Mouse (Mus musculus) forebrain, postnatal 0 days (tissue): Measurements from ENCODE around the gene Fxyd3. TPM values are rescaled to one million over a fixed set of nuclear protein-coding genes. Genes with fewer than 3 reads are reported as not detected.

Experiments
- ATAC-seq: fragments of 200-750 bp; cut with Nextera tagmentation; 2 replicates; pipeline ENCODE4 v1.8.0; 2017; ENCODE audit warnings: mild to moderate bottlenecking, moderate library complexity
- DNase-seq: peaks from one replicate; pipeline ENCODE4 v3.0.0-alpha.2; 2015
- H3K27ac ChIP-seq: fragments of 300-500 bp; sonication (generic); 2 replicates; pipeline ENCODE4 v1.5.1; 2014; ENCODE audit warnings: low read depth, mild to moderate bottlenecking, antibody characterized with exemption, low read length, moderate library complexity, mixed read lengths
- H3K27me3 ChIP-seq: fragments of 300-500 bp; sonication (generic); 2 replicates; pipeline ENCODE4 v1.6.1; 2014; ENCODE audit warnings: mild to moderate bottlenecking, low read length, mixed read lengths; ENCODE audit not compliant: insufficient read depth
- H3K36me3 ChIP-seq: fragments of 300-500 bp; sonication (generic); 2 replicates; pipeline ENCODE4 v1.6.1; 2014; ENCODE audit warnings: mild to moderate bottlenecking, moderate library complexity; ENCODE audit not compliant: insufficient read depth
- H3K4me1 ChIP-seq: fragments of 300-500 bp; sonication (generic); 2 replicates; pipeline ENCODE4 v1.6.1; 2014; ENCODE audit warnings: antibody characterized with exemption; ENCODE audit not compliant: insufficient read depth
- H3K4me2 ChIP-seq: fragments of 300-500 bp; sonication (generic); 2 replicates; pipeline ENCODE4 v1.6.1; 2014; ENCODE audit warnings: low read depth, mild to moderate bottlenecking, moderate library complexity
- H3K4me3 ChIP-seq: fragments of 300-500 bp; sonication (generic); 2 replicates; pipeline ENCODE4 v1.5.1; 2014; ENCODE audit warnings: low read depth, low read length, mixed read lengths
- H3K9ac ChIP-seq: fragments of 300-500 bp; sonication (generic); 2 replicates; pipeline ENCODE4 v1.6.1; 2014; ENCODE audit warnings: mild to moderate bottlenecking
- H3K9me3 ChIP-seq: fragments of 300-500 bp; sonication (generic); 2 replicates; pipeline ENCODE4 v1.6.1; 2016; ENCODE audit warnings: low read length
- CTCF ChIP-seq: sonication (generic); IDR thresholded peaks from 2 replicates; pipeline ENCODE4 v1.5.1; 2016; ENCODE audit warnings: antibody characterized with exemption, control low read depth, low read depth
- WGBS: fragments of 180-500 bp; shearing (Covaris S2); extraction: QIAGEN DNeasy Blood & Tissue Kit; methylation state at CpG from one replicate; pipeline ENCODE4 v1.1.7; 2014; 5-methylcytosine and 5-hydroxymethylcytosine counted together
- polyA plus RNA-seq: library from polyadenylated mRNA; unstranded; fragments of >200 nt; fragmentation: Nextera tagmentation; extraction: Ambion mirVana; gene quantifications from 2 replicates; pipeline ENCODE4 v1.2.1, GENCODE M21; 2015
- total RNA-seq: library from RNA; depleted of rRNA; stranded (reverse); fragments of >200 nt; gene quantifications from 2 replicates; pipeline ENCODE4 v1.2.3, GENCODE M21; 2014

The Fxyd3 gene
- total and polyA plus RNA-seq, 2 experiments from 2014 or later: not detected

- H3K36me3 ChIP-seq: no peaks in the 10 kb centered on the region
- ATAC-seq (no peak), DNase-seq (no peak)
- H3K27me3 ChIP-seq: no peaks in the 10 kb centered on the region
- H3K4me2 ChIP-seq: no peak overlapping the region
- WGBS: 55% methylated on average over 11 of the region's 11 CpGs
- no peak overlapping the region for H3K27ac ChIP-seq
- TF ChIP-seq CTCF: no peak
- no peaks in the 10 kb centered on the region for H3K4me1 ChIP-seq
- H3K9ac ChIP-seq: no peak overlapping the region
- H3K4me3 ChIP-seq: no peak overlapping the region
- no peaks in the 10 kb centered on the region for H3K9me3 ChIP-seq
Measured at GRCm38 (mm10) chr7:31059919-31060620, 16.4 kb downstream of the Fxyd3 start.

GRCm38 (mm10) chr7:31059108-31059507 lies 17.4 kb downstream of the Fxyd3 start, which contains the start of gene Lgi4:
Lgi4 (plus strand) TSS chr7:31059342.
- Histone ChIP-seq H3K36me3 (no peaks in the 10 kb centered on the region), H3K9me3 (no peaks in the 10 kb centered on the region), H3K4me2 (no peak within 1 kb of the TSS), H3K27me3 (no peaks in the 10 kb centered on the region), H3K4me3 (no peak within 1 kb of the TSS), H3K27ac (no peak within 1 kb of the TSS), H3K9ac (no peak within 1 kb of the TSS), H3K4me1 (no peaks in the 10 kb centered on the region)
- WGBS: 0% methylated on average over 2 of the region's 2 CpGs
- TF ChIP-seq CTCF: peak; percentile 83
- DNase-seq (peak; percentile 60), ATAC-seq (peak; percentile 68)

- H3K27me3 ChIP-seq: no peaks in the 10 kb centered on the region
- 86% methylated on average over 6 of the region's 6 CpGs for WGBS
- H3K9me3 ChIP-seq: no peaks in the 10 kb centered on the region
- no peak overlapping the region for H3K4me3 ChIP-seq
- no peaks in the 10 kb centered on the region for H3K4me1 ChIP-seq
- no peaks in the 10 kb centered on the region for H3K36me3 ChIP-seq
- DNase-seq (no peak), ATAC-seq (no peak)
- no peak for TF ChIP-seq CTCF
- no peak overlapping the region for H3K4me2 ChIP-seq
- H3K27ac ChIP-seq: no peak overlapping the region
- no peak overlapping the region for H3K9ac ChIP-seq
Measured at GRCm38 (mm10) chr7:31058211-31058610, 18.3 kb downstream of the Fxyd3 start.

- peaks cover under 1% of the 10 kb centered on the region; the same call in 1 of the 2 replicates for H3K4me1 ChIP-seq
- no peak for TF ChIP-seq CTCF
- no peak overlapping the region for H3K9ac ChIP-seq
- no peaks in the 10 kb centered on the region for H3K36me3 ChIP-seq
- WGBS: 69% methylated on average over 5 of the region's 5 CpGs
- H3K9me3 ChIP-seq: no peaks in the 10 kb centered on the region
- ATAC-seq (no peak), DNase-seq (no peak)
- H3K27ac ChIP-seq: no peak overlapping the region
- H3K4me3 ChIP-seq: no peak overlapping the region
- no peaks in the 10 kb centered on the region for H3K27me3 ChIP-seq
- no peak overlapping the region for H3K4me2 ChIP-seq
Measured at GRCm38 (mm10) chr7:31057730-31058129, 18.8 kb downstream of the Fxyd3 start.

- no peak for ATAC-seq
- H3K36me3 ChIP-seq: no peaks in the 10 kb centered on the region
- no peaks in the 10 kb centered on the region for H3K9me3 ChIP-seq
- 78% methylated on average over 2 of the region's 2 CpGs for WGBS
- no peak within 1 kb of the TSS for H3K4me2 ChIP-seq
- peaks cover 5% of the 10 kb centered on the region for H3K27me3 ChIP-seq
- peaks cover 8% of the 10 kb centered on the region; the same call in 1 of the 2 replicates for H3K4me1 ChIP-seq
- H3K9ac ChIP-seq: no peak within 1 kb of the TSS
- TF ChIP-seq CTCF: no peak
- DNase-seq: no peak
- no peak within 1 kb of the TSS for H3K4me3 ChIP-seq
- no peak within 1 kb of the TSS for H3K27ac ChIP-seq
Measured at GRCm38 (mm10) chr7:31057071-31057470, 19.4 kb downstream of the Fxyd3 start, which contains the start of gene Fxyd1. Fxyd1 (minus strand) TSS chr7:31057199.

GRCm38 (mm10) chr7:31056448-31056847 lies 20.1 kb downstream of the Fxyd3 start:
- H3K9me3 ChIP-seq: no peaks in the 10 kb centered on the region
- no peaks in the 10 kb centered on the region for H3K36me3 ChIP-seq
- peaks cover 9% of the 10 kb centered on the region; the same call in 1 of the 2 replicates for H3K4me1 ChIP-seq
- H3K4me2 ChIP-seq: no peak overlapping the region
- ATAC-seq (no peak), DNase-seq (no peak)
- 72% methylated on average over 7 of the region's 7 CpGs for WGBS
- TF ChIP-seq CTCF: no peak
- no peak overlapping the region for H3K27ac ChIP-seq
- no peak overlapping the region for H3K9ac ChIP-seq
- peaks cover 11% of the 10 kb centered on the region for H3K27me3 ChIP-seq
- no peak overlapping the region for H3K4me3 ChIP-seq

- Histone ChIP-seq H3K27ac (no peak overlapping the region), H3K36me3 (no peaks in the 10 kb centered on the region), H3K4me3 (no peak overlapping the region), H3K9ac (no peak overlapping the region), H3K27me3 (peaks cover 17% of the 10 kb centered on the region), H3K4me1 (peaks cover 9% of the 10 kb centered on the region), H3K9me3 (no peaks in the 10 kb centered on the region), H3K4me2 (no peak overlapping the region)
- no peak for TF ChIP-seq CTCF
- no peak for DNase-seq
- ATAC-seq: no peak
- 39% methylated on average over 3 of the region's 4 CpGs for whole genome bisulfite sequencing
Measured at GRCm38 (mm10) chr7:31055883-31056282, 20.6 kb downstream of the Fxyd3 start.
